Mouse (Mus musculus): ENCODE measurements around the gene Btg3.
A peak's percentile ranks its signal among the peaks of the same experiment; 100 is the strongest.

The Btg3 gene

DNA sequence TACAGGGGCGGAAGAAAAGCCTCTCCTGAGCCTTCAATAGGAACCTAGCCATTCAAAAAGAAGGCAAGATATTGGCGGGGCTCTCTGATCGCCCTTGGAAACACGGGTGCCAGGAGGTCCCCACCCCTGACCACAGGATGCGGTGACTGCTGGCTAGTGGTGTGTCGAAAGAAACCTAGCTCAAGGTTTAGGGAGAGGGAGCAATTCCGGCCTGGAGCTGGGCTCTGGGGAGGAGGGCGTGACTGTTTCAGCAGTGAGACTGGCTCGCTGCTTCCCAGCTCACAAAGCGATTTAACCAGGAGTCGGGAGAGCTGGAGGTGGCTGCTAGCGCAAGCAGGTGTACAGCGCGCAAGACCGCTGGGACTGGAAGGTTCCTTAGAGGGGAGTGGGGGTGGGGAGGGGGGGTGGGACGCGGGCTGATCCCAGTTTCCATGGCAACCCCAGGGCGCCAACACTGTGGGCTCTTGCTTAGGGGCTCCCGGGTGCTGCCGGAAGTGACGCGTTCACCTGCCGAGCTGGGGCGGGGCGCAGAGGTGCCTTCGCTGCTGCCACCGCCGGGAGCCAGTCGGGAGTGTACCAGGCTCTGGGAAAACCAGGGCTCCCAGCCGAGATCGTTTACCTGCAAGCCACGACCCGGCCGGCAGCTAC lies 75.7 kb downstream of the Btg3 start, which contains the start of gene Cxadr:
TSS of gene Cxadr (plus strand) at position 307 of the 648 bp plus-strand sequence.
- DNase-seq (ENCODE audit: low read depth, low spot score), result peak; percentile 65

DNA sequence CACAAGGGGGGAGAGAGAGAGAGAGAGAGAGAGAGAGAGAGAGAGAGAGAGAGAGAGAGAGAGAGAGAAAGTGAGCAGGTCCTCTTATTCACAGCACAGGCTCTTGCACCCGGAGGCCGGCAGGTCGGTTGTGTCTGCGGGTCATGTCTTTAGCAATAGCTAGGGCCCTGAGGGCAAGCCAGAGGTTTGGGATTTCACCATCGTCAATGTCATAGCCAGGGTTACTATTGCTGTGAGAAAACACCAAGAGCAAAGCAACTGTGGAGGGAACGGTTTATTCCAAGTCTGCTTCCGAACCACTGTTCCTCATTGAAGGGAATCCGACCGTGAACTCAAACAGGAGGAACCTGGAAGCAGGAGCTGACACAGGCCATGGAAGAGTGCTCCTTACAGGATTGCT lies 80.9 kb downstream of the Btg3 start:
- DNase-seq (ENCODE audit: low read depth, low spot score), result no peak

DNA sequence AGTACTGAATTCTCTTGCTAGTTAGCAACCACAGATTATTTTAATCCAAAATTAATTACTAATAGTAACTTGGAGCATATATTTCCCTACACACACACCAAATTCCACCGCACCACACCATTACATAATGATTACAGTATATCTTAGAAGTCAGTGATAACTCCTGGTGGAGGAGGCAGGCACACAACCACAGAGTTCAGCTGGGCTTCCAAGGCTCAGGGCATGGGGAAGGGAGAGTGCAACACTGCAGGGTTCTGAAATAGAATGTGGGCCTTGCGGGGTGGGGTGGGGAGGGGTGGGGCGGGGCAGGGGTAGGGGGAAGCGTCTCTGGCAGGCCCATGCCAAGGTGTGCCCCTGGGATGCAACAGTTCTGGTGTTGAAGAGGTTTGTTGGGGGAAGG lies 81.4 kb downstream of the Btg3 start:
- no peak for DNase-seq (ENCODE audit: low read depth, low spot score)

DNA sequence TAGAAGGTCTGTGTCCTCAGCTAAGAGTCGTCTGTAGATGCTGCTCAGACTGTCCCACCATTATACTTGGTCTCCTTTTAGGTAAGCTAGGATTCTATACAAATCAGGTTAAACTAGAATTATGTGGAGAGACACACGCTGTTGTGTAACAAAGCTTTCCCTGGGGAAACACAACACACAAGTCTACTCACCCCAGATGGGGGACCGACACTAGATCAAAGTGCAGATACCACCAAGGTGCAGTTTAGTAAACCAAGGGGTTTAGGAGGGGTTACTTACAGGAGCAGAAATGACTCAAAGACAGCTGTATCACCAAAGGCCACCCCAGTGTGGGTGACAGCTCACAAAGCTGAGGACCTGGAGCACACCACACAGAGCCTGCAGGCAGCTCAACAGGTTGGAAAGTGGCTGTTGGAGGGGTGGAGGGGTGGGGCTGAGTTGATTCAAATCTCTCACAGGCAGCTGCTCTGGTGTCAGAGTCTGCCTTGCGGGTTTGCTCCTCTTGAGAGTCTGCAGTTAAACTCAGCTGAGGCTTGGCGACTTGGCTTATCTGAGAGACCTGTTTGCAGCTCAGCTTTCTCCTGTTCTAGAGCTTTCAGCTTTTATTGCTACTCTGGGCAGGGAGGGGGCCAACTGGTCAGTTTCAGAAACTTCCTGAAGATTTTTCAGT lies 82.3 kb downstream of the Btg3 start:
- no peak for DNase-seq (ENCODE audit: low read depth, low spot score)

DNA sequence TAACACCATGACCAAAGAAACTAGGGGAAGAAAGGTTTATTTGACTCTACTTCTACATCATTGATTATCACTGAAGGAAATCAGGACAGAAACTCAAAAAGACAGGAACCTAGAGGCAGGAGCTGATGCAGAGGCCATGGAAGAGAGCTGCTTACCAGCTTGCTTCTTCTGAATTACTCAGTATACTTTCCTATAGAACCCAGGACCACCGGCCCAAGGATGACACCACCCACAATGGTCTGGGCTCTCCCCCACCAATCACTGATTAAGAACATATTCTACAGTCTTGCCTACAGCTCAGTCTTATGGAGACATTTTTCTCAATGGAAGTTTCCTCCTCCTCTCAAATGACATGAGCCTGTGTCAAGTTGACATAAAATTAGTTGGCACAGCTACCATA lies 82.9 kb downstream of the Btg3 start:
- no peak for DNase-seq (ENCODE audit: low read depth, low spot score)

DNA sequence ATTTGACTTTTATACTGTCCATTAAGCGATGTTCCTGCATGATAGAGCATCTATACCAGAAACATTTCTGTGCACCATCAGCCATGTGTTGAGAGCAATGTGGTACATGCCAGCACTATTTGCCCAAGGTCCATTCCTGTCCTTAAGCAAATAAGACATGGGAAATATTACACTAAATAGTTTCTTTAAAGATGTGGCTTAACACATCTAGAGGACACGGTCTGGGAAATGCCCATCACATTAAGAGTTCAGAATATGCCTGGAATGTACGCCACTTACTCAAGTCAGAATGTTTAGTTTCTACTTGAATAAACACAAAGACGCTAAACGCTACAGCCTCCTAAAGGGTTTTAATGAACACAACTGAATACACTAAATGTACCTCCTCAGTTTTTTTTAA lies 93.8 kb downstream of the Btg3 start:
- DNase-seq (ENCODE audit: low read depth, low spot score), result no peak

All from telencephalon, adult 2 months (tissue).